Mouse (Mus musculus) natural killer cell, adult 2 months (primary cell): Measurements from ENCODE around the gene Gpr37l1.
"Not testable (repeated sequence)": the region's sequence is repeated elsewhere in the genome, so short reads cannot be mapped to it uniquely, and the experiment has no call there.

Experiments used
- DNase-seq, 2 experiments: peaks; one replicate each; pipeline ENCODE4 v3.0.0; 2022; ENCODE audit warnings: low spot score in 2 of 2

The Gpr37l1 gene

GRCm38 (mm10) chr1:135167435-135167834 is at the start of gene Gpr37l1:
Gene Gpr37l1, minus strand, starts transcription at chr1:135167681.
- no peak for DNase-seq

GRCm38 (mm10) chr1:135213772-135214640 is 46.5 kb upstream of the Gpr37l1 start:
- no peak for DNase-seq

- no peak for DNase-seq
Measured at GRCm38 (mm10) chr1:135210421-135210820, 42.9 kb upstream of the Gpr37l1 start.

- no peak for DNase-seq
Measured at GRCm38 (mm10) chr1:135208716-135209115, 41.2 kb upstream of the Gpr37l1 start.

GRCm38 (mm10) chr1:135206586-135207339 is 39.3 kb upstream of the Gpr37l1 start:
- DNase-seq: no peak

GRCm38 (mm10) chr1:135205257-135205656 is 37.8 kb upstream of the Gpr37l1 start:
- no peak for DNase-seq

GRCm38 (mm10) chr1:135204196-135205126 is 37.0 kb upstream of the Gpr37l1 start:
- no peak for DNase-seq

GRCm38 (mm10) chr1:135200400-135200799 is 32.9 kb upstream of the Gpr37l1 start:
- no peak for DNase-seq

GRCm38 (mm10) chr1:135199014-135199819 is 31.7 kb upstream of the Gpr37l1 start:
- DNase-seq: no peak

- no peak for DNase-seq
Measured at GRCm38 (mm10) chr1:135198412-135198811, 30.9 kb upstream of the Gpr37l1 start.

- DNase-seq: no peak
Measured at GRCm38 (mm10) chr1:135195907-135196440, 28.5 kb upstream of the Gpr37l1 start.

GRCm38 (mm10) chr1:135194335-135194734 is 26.9 kb upstream of the Gpr37l1 start:
- DNase-seq: not testable (repeated sequence)

- DNase-seq: no peak
Measured at GRCm38 (mm10) chr1:135189186-135189585, 21.7 kb upstream of the Gpr37l1 start.

- no peak for DNase-seq
Measured at GRCm38 (mm10) chr1:135188197-135188596, 20.7 kb upstream of the Gpr37l1 start.

- not testable (repeated sequence) for DNase-seq
Measured at GRCm38 (mm10) chr1:135187016-135187415, 19.5 kb upstream of the Gpr37l1 start.

- DNase-seq: no peak
Measured at GRCm38 (mm10) chr1:135186427-135186826, 18.9 kb upstream of the Gpr37l1 start.

GRCm38 (mm10) chr1:135185936-135186335 is 18.5 kb upstream of the Gpr37l1 start:
- DNase-seq: no peak

- DNase-seq: no peak
Measured at GRCm38 (mm10) chr1:135183941-135184570, 16.6 kb upstream of the Gpr37l1 start.

- DNase-seq: no peak
Measured at GRCm38 (mm10) chr1:135183448-135183847, 16.0 kb upstream of the Gpr37l1 start.

GRCm38 (mm10) chr1:135182975-135183374 is 15.5 kb upstream of the Gpr37l1 start:
- no peak for DNase-seq
